Mouse (Mus musculus) cortical plate, adult 2 months (tissue): Measurements from ENCODE around the gene Ivns1abp.

ENCODE experiments used
- CTCF ChIP-seq: fragments of 200-500 bp; IDR thresholded peaks from 2 replicates; pipeline ENCODE4 v1.5.1; 2011; ENCODE audit warnings: mild to moderate bottlenecking, control low read depth, low read length; ENCODE audit not compliant: insufficient read depth; ENCODE audit errors: extremely low read depth
- POLR2A ChIP-seq: fragments of 200-500 bp; IDR thresholded peaks from 2 replicates; pipeline ENCODE4 v1.6.1; 2011; ENCODE audit warnings: mild to moderate bottlenecking, low read length, control low read depth; ENCODE audit not compliant: insufficient read depth; ENCODE audit errors: extremely low read depth

DNA sequence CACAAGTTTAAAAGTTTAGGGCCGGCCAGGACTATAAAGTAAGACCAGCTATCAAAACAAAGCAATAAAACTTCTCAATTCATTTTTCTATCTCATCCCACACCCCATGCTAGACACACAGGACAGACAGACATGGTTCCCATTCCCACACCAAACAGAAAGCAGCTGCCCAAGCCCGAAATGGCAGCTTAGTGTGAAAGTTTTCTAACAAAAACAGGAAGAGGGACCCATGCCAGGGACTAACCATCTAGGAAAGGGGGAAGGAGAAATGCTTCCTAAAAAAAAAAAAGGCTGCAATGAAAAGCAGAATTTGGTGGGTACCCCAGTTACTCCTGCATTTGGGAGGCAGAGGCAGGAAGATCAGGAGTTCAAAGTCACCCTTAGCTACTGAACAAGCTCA, 37.2 kb upstream of the Ivns1abp start:
- no peak for TF ChIP-seq CTCF
- TF ChIP-seq POLR2A, result no peak
